Mouse (Mus musculus) kidney, postnatal 10 days (tissue): ENCODE measurements around the gene Pcdh8.

Experiments
- DNase-seq: peaks from one replicate; pipeline ENCODE4 v3.0.0; 2021; ENCODE audit warnings: mixed read lengths

Pcdh8 gene

DNA sequence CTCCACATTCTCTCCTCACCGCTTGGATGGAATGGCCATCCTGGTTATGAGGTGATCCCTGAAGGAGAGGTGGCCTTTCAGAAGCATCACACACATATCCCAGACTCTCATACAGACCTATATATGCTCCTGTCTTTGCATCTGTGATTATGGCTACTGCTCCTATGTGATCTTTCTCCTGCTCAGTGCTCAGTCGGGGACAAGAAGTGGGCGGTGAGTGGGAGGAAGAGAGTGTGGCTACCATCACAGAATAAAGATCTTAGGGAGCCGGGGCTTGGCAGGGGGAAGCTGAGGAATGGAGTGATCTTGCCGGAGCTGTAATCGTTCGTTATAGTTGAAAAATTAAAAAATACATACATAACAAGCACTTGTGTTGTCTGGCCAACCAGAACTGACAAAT lies 17.4 kb downstream of the Pcdh8 start:
- no peak for DNase-seq

DNA sequence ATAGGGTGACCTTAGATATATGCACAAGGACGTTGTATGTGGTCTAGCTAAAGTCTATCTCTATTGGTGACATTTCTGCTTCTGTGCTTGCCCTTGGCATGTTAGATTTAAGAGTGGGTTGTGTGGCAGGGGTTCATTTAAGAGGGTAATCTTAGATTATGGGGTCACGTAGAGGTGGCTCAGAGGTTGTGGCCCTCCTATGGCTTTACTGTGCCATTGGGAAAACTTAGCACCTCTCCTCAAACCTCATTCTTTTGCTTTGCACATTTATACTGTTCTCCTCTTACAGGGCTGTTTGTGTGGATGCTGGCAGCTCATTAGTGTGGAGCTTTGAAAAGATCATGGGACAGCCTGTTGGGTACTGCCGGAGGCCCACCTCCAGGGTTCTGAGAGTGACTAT lies 30.6 kb downstream of the Pcdh8 start:
- DNase-seq, result no peak

- no peak for DNase-seq
Measured at GRCm38 (mm10) chr14:79738441-79738840, 32.7 kb downstream of the Pcdh8 start.

DNA sequence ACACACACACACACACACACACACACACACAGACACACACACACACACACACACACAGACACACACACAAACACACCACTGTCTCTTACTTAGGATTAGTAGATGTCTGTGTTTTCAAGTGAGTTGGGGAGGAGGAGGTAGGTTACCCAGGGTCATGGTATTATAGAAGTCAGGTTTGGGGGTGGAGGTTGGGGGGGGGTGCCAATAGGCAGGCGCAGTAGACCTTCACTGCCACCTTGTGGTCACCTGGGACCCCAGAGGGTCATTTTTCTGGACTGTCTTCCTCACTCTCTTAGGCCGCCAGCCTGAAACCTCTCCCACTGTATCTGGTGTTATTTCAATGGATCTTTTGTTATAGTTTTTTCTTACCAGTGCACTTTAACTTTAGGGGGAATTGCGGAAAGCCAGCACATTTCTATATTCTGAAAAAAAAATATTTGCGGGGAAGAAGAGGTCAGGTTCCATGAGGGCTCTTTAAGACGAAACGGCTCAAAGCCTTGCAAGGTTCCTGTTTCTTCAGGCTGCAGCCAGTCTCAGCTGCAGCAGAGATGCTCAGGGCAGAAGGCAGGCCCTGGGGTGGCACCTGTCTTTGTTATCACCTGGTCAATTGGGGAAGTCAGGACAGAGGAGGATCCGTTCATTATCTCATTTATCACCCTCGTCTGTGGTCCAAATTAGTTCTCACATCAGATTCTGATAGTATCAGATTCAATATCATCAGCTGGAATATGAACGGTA lies 33.3 kb downstream of the Pcdh8 start:
- DNase-seq, result peak; percentile 51

DNA sequence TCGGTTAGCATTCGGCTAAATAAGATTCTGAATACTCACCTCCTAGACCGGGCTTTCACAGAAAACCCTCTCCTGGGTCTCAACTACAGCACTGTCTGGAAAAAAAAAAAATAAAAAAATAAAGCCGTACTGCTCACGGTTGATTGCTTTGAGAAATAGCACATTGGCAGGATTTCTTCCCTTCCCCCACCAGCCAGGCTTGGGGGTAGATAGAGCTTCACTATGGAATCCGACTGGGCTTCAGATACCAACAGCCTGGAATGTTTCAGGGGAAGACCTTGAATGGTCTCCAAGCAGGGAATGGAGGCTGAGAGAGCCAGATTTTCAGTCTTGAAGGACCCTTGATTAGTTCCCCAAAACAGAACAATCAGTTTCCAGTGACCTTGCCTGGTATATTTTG lies 34.3 kb downstream of the Pcdh8 start:
- DNase-seq, result peak; percentile 19

GRCm38 (mm10) chr14:79733501-79733900 lies 37.6 kb downstream of the Pcdh8 start:
- no peak for DNase-seq

- no peak for DNase-seq
Measured at GRCm38 (mm10) chr14:79728811-79729210, 42.3 kb downstream of the Pcdh8 start.

DNA sequence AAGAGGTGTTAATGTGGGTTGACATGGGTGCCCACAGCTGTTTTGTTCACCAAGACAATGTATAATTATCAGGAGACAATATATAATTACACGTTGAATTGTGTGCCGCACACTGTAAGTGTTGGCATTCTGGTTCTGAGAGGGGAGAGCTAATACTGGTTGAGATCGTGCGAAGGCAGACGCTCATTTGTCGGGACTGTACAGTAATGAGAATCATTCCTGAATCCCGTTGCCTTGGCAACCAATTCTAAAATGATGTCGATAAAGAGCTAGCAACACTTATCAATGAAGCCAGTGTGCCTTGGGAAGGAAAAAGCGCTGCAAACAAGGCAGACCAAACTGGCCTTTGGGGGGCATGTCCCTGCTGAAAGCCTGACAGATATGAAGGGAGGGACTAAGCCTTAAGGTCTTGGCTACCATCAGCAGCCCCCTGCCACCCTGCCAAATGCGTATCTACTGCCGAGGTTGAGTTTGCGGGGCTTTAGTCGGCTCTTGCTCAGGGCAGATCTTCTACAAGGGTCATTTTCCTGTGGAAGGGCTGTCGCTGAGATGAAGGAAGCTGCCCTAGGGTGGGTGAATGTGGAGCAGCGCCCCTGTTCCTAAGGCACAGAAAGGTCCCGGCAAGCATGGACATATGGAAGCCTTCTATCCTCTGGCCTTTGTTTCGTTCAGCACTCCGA lies 47.0 kb downstream of the Pcdh8 start:
- no peak for DNase-seq

GRCm38 (mm10) chr14:79722228-79722627 lies 48.9 kb downstream of the Pcdh8 start:
- DNase-seq, result no peak
